Mouse (Mus musculus): ENCODE results near the gene Celf1.

DNA sequence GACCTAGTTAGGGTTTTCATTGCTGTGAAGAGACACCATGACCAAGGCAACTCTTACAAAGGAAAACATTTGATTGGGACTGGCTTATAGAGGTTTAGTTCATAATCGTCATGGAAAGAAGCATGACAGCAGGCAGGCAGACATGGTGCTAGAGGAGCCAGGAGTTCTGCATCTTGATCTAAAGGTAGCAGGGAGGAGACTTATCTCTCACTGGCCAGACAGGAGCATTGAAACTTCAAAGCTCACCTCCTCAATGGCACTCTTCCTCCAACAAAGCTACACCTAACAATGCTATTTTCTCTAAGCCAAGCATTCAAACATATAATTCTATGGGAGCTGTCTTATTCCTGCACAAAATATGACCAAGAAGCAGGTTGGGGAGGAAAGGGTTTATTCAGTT is 86.3 kb downstream of the Celf1 start:
- TF ChIP-seq CTCF (IDR thresholded peaks at IDR 0.05; ENCODE audit: extremely low read depth, insufficient read length, insufficient replicate concordance, low read depth, low read length) (no peak), POLR2A (IDR thresholded peaks at IDR 0.05; ENCODE audit: low read depth, low read length) (no peak)

Data from small intestine, adult 2 months (tissue).